Mouse (Mus musculus) ovary, adult 18-20 months (tissue): ENCODE data around the gene Sh2d5.

Experiments used
- DNase-seq: peaks from one replicate; pipeline ENCODE4 v3.0.0; 2022; ENCODE audit warnings: low spot score, mixed read lengths

Gene Sh2d5

DNA sequence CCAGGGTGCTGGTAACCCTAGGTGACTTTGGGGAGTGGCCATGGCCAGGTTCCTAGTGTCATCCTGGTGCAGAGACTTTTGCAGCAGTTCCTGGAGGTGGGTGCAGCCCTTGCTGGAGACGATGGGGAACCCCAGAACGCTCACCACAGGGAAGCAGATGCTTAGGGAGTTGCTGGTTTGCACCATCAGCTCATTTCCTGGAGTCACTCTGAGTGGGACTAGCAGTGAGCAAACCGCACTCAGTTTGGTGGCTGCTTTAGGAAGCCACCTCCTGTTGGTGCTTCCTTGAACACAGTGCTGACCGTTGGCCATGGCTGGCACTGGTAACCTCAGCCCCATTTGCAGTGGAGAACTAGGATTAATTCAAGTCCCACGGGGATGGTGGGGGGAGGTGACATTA, 9.3 kb downstream of the Sh2d5 start:
- DNase-seq = no peak

DNA sequence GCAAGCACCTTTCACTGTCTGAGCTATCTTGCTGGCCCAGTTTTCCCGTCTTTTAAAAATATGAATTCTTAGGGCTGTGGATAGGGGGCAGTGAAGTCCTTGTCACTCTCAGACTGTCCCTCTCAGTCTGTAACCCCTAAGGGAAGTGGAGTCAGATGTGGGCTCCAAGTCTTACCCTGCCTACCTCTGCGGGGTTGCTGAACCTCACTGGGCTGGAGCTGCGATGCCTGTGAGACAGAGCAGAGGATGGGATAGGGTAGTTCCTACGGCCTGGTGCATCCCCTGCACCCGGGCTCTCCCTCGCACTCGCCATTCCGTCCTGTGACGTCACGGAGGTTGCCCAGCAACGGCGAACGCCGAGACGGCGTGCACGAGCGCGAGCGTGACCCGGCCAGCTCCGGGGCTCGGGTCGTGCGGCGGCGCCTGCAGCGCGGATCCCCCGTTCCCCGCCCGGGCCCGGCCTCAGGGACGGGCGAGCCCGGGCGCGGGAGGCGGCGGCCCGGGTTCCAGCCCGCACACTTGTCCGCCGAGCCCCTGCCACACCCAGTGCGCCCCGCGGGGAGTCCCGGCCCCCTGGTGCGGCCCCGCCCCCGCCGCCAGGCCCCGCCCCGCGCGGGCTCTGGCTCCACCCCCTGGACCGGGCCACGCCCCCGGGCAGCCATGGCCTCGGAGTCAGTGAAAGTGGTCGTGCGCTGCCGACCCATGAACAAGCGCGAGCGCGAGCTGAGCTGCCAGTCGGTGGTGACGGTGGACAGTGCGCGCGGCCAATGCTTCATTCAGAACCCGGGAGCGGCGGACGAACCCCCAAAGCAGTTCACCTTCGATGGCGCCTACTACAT, 11.9 kb downstream of the Sh2d5 start:
- peak; percentile 75 for DNase-seq

DNA sequence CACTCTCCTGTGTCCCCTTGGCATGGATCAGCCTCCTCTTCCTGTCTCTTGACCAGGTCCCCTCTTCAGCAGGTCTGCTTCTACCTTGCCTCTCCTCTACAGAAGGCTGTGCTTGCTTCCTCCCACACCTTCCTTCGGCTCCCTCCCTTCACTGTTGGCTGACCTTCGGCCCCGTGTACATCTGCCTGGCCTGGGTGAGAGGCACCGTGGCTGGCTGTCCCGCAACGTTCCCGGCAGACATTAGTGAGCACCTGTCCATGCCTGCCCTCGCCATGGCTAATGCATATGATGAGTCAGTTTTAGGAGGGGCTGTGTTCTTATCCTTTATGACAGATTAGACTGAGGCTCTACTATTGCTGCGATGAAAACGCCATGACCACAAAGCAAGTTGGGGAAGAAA, 17.7 kb downstream of the Sh2d5 start:
- DNase-seq = no peak

DNA sequence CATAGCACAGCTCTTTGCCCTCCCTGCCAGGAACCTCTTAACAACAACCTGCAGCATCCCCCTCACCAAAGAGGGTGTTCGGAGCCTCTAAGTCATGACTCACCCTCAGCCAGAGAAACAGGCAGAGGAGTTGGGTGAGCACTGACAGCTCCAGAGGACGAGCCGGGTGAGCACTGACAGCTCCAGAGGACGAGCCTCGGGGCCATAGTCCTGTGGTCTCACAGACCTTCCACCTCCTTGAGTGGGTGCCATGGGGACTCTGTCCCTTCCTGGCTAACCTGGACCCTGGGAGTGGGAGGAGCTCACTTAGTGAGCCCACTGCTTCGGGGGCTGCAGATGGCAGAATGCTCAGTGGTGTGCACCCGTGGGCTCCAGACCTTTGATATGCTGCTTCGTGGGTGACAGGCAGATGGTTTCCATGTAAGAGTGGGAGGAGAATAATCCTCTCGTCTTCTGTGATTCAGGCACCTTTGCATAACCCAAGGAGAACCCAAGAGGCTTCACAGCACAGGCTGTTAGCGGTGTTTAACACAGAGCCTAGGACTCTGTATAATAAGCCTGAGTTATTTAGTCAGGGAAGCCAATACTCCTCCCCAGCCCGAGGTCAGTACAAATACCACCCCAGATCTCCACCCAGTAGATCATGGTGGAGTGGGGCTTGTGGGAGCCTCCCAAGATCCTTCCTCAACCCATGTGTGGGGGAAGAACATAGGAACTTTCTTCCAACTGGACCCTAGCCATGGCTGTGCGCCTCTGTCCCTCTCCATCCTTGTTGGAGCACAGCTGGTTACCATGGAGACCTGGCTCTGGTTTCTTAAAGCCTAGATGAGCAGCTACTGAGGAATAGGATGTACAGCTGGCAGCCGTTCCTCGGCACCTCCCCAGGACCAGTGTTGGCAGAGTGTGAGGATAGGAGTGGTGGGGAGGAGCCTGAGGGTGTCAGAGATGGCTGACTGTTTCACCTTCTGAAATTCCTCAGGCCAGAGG, 22.1 kb downstream of the Sh2d5 start:
- DNase-seq = peak; percentile 29

DNA sequence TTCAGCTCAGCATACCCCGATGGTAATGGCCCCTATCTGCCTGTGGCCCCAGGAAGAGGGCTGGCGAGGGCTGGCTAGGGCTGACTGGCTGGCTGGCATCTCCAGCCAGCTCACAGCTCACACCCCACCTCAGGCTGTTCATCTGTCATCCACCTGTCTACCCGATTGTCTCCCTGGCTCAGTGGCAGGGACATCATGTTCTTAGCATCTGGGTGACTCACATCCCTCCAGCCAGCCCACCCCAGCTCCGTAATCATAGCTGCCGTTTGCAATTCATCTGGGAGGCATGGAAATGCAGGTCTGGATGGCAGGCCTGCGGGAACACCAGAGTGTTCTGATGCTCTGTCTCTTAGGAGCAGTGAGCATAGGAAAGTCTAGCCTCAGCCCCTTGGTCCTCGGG, 28.1 kb downstream of the Sh2d5 start:
- DNase-seq = no peak

DNA sequence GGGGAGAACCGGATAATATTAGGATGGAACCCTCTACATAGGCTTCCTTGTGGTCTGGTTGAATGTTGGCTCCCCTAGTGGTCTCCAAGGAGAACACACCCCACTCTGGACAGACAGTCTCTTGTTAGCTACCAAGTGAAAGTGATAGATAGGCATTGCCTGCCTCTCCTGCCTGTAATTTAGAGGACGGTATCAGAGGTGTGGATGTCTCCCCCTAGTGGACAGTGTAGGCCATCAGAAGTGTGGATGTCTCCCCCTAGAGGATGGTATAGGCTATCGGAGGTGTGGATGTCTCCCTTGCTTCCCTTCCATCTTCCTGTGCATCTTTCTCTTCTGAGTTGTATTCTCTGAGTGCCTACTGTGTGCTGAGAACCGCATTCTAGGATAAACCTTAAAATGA, 32.6 kb downstream of the Sh2d5 start:
- DNase-seq = peak; percentile 24

DNA sequence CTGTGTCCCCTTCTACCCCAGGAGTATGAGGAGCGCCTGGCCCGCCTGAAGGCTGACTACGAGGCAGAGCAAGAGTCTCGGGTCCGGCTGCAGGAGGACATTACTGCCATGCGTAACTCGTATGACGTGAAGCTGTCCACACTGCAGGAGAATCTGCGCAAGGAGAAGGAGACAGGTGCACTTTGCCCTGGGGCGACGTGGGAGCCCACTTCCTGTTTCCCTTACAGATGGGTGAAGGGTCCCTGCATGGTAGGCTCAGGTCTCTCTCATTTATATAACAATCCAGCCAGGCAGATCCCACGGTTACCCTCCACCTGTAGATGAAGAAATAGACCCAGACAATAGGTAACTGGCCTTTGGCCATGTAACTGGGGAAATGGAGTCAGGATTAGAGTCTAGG, 36.2 kb downstream of the Sh2d5 start:
- no peak for DNase-seq

DNA sequence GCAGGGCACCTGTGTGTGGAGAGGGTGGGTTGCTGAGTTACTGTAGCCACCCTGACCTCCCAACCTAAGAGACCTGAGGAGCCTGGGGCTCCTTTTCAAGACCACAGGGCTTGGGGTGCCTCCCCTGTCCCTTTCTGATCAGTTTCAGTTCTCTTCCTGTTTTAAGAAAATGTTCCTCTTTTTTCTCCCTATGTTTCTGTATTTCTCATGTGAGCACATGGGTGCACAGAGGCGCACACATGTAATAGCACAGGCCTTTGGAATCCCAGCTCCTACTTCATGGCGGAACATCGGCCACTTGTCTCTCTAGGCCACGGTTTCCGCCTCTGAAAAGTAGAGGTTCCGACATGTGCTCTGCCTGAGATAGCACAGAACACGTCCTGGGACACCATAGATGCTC, 38.5 kb downstream of the Sh2d5 start:
- no peak for DNase-seq

DNA sequence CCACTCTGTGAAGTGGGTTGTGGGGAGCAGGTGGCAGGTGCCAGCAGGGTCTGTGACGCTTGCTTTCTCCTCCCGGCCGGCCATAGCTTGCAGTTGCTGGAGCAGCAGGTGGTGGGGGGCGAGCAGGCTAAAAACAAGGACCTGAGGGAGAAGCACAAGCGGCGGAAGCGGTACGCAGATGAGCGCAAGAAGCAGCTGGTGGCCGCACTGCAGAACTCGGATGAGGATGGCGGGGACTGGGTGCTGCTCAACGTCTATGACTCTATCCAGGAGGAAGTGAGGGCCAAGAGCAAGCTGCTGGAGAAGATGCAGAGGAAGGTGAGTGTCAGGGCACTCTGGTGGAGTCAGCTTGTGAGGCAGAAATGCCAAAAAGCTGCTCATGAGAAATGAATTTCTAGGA, 41.8 kb downstream of the Sh2d5 start:
- no peak for DNase-seq

DNA sequence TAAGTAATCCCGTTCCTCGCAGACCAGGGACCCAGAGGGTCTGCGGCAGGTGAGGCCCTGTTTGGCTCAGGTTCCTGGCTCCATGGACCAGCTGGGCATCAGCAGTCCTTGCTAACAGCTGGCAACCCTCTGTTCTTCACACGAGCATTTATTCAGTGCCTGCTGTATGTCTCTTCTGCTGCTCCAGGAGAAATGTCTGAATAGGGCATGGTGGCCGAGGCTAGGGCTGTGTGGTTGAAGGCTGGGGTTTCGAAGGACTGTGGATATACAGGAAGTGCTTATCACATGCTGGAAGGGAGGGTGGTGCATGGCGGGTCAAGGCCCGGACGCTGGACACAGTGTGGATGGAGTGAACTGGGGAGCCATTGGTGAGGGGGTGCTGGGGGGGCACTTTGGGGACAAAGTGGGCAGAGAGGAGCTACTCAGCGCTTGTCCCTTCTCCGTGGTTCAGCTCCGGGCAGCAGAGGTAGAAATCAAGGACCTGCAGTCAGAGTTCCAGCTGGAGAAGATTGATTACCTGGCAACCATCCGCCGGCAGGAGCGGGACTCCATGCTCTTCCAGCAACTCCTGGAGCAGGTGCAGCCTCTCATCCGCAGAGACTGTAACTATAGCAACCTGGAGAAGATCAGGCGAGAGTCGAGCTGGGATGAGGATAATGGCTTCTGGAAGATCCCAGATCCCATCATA, 43.2 kb downstream of the Sh2d5 start:
- no peak for DNase-seq

DNA sequence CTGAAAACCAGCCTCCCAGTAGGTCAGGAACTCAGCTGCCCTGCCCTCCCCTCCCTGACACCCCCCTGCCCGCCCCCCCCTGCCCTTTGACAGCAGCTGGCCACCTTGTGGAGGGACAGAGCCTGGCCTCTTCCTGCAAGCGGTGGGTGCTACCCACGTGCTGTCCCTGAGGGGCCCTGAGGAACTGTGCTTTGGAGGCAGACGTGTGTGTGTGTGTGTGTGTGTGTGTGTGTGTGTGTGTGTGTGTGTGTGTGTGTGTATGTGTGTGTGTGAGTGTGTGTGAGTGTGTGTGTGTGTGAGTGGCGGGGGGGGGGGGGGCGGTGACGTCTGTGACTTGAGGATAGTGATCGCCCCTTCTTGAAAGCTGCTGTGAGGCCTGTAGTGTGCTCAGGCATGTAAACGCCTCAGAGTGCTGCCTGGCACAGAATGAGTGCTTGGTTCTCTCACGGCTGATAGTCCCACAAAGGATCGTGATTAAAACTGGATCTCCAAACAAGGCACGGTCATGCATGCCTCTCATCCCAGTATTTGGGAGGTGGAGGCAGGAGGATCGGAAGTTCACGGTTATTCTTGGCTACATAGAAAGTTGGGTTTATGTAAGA, 43.8 kb downstream of the Sh2d5 start:
- no peak for DNase-seq

DNA sequence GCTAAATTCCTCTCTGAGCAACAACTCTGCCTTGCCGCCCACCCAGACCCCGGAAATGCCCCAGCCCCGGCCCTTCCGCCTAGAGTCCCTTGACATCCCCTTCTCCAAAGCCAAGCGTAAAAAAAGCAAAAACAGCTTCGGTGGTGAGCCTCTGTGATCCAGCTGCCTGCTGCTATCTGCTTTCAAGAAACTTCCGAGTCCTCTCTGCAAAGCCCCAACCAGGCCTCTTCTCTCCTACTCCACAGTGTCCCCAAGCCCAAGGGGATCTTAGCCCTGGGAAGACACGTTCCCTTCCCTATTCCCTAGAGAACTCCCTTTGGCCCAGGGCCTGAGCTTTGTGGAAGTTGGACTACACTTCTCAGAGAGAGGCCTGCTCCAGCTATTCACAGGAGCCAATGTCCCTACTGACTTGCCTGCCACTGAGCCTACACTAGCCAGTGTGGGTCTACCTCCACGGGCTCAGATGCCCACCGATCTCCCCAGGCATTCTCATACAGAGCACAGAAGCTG, 51.1 kb downstream of the Sh2d5 start:
- DNase-seq = no peak

DNA sequence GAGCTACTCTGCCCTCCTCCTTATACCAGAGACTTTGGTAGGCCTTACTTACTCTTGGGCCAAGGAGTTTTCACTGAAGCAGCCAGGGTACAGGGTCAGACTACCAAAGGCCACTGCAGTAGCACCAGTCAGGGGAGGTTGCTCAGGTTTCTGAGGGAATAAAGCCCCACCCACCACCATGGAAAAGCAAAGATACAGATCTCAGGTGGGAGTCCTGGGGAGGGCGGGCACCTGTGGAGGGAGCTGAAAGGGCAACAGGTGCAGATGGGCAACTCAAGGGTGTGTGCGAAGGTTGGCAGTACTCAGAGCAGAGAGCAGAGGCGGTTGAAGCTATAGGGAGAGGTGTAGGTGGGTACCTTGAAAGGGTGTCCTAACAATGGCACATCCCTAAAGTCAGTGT, 52.8 kb downstream of the Sh2d5 start:
- no peak for DNase-seq

DNA sequence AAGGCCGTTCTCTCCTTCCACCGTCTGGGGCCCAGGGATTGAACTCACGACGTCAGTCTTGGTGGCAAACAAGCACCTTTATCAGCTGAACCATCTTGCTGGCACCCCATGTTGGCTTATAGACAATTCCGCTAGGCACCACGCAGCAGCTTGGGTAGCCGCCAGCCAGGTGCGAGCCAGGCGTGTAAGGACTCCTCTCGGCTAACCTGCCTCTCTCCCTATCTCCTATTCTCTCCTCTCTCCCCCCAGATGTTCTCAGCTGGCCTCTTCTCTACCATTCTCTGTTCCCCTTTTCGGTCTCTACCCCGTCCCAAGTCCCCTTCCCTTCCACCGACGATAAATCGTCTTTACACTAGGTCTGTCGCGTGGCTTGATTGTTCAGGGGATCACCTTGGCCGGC, 53.5 kb downstream of the Sh2d5 start:
- DNase-seq = no peak

DNA sequence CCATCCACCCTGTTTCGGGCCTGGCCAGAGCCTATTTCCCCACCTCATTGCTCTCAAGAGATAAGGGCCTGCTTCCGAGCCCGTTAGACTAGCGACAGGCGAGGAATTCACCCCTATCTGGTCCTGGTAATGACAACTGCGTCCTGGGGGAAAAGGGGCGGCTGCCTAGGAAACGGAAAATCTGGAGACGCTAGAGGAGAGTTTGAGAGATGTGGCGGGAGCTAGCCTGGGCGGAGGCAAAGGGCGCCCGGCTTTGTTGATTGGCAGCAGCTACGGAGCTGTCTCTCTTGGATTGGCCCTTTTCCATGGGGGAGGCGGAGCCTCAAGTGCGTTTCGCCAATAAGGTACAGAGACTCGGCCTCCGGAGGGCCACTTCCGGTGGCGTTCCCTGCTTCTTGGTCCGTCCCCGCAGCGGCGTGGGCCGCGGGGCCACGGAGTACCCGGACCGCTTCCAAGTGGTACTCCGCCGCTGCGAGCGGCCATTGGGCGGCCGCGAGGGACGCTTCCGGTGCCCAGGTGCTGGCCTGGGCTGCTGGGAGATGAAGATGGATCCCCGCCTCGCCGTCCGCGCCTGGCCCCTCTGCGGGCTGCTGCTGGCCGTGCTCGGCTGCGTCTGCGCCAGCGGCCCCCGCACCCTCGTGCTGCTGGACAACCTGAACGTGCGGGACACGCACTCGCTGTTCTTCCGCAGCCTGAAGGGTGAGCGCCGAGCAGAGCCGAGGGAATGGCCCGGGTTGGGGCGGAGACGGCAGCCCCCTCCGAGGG, 54.3 kb downstream of the Sh2d5 start, which contains the start of gene Ddost:
Gene Ddost, plus strand, starts transcription at position 391 of the 765 bp plus-strand sequence.
- peak; percentile 98 for DNase-seq

DNA sequence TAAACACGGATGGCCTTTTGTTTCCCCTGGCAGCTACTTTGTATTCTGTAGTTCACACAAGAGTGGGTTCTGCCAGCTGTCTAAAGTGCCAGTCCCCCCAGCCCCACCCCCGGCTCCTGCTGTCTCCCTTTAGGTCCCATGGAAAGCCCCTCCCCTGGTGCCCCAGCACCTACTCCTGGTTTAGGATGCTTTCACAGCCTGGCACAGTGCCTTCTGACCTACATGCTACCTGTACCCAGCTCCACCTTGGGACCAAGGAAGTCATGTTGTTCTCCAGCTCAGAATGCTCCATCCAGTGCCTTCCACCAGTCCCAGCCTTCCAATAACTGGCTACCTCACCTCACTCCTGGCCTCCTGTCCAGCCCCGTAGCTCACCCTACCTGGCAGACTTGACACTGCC, 56.8 kb downstream of the Sh2d5 start:
- DNase-seq = no peak

DNA sequence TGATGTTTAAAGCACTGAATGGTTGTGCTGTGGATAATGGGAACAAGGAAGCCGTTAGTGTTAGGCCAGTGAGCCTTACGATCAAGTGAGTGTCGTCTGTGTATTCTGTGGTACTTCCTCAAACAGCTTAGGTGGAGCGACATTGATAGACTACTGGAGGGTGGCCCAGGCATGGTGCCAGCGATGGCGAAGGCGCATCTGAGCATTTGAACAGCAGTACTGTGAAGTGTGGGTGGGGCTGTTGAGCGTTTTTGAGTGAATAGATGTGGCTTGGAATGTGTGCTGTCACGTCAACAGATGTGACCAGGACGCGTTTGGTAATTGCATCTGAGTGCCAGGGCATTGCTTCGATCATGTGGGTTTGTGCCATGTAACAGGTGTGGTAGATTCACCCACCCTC, 57.5 kb downstream of the Sh2d5 start:
- DNase-seq = no peak

DNA sequence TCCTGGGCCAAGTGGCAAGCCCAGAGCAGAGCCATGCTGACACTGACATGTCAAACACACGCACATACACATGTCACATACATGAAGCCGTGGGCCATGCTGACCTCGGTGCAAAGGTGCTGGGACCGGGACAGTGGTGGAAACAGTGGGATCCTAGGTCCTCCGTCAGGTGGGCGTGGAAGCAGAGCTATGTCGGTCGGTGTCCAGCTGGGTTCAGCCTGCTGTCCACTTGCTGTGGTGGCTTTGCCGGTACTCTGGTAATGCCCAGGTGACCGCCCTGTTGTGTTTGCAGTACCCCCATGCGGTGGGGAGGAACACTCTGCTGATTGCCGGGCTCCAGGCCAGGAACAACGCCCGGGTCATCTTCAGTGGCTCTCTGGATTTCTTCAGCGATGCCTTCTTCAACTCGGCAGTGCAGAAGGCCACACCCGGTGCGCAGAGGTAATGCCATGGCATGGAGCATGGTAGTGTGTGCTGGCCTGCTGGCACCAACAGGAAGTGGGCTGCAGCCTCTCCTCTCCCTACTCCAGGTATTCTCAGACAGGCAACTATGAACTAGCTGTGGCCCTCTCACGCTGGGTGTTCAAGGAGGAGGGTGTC, 60.2 kb downstream of the Sh2d5 start:
- no peak for DNase-seq
